Mouse (Mus musculus) neutrophil, adult 59 days (primary cell): ENCODE measurements around the gene Ppt1. TPM values are rescaled to one million over a fixed set of nuclear protein-coding genes. Genes with fewer than 3 reads are reported as not detected.

ENCODE experiments used
- total RNA-seq, 2 experiments: library from RNA; stranded (reverse); gene quantifications; 1 replicate in 1 of 2; 2 replicates in 1 of 2; pipeline ENCODE4 v1.2.4; 2023

Ppt1 gene
- total RNA-seq = 10 to 100 TPM; 43.0 to 52.0 TPM

GRCm38 (mm10) chr4:122835530-122836402 lies at the start of gene Ppt1:
TSS of gene Ppt1 (plus strand) at chr4:122836242.

GRCm38 (mm10) chr4:122885768-122886578 lies 49.9 kb downstream of the Ppt1 start, which contains the start of gene Cap1:
TSS of gene Cap1 (minus strand) at chr4:122886056.

Other genes with a start within 250 kb of the Ppt1 start
- gene 9530002B09Rik, start 147.0 kb upstream of the Ppt1 start, total RNA-seq = not detected
- 100 to 1,000 TPM; 920 to 956 TPM for gene Cap1, start 49.8 kb downstream of the Ppt1 start, total RNA-seq
- gene Mfsd2a, start 124.9 kb downstream of the Ppt1 start, total RNA-seq = under 1 TPM in 1 of 2 experiments, not detected in 1; 0.16 TPM
- 1 to 10 TPM in 1 of 2 experiments, under 1 TPM in 1; 0.95 to 2.3 TPM for gene Mycl, start 159.4 kb downstream of the Ppt1 start, total RNA-seq
- 1 to 10 TPM; 4.6 to 5.6 TPM for gene Trit1, start 180.4 kb downstream of the Ppt1 start, total RNA-seq